Mouse (Mus musculus) hindbrain, postnatal 0 days (tissue): Measurements from ENCODE around the gene Gm15023. TPM values are rescaled to one million over a fixed set of nuclear protein-coding genes. Genes with fewer than 3 reads are reported as not detected.
A peak's percentile ranks its signal among the peaks of the same experiment; 100 is the strongest.
"Not testable (repeated sequence)": the region's sequence is repeated elsewhere in the genome, so short reads cannot be mapped to it uniquely, and the experiment has no call there.

Source experiments
- ATAC-seq: fragments of 200-750 bp; cut with Nextera tagmentation; 2 replicates; pipeline ENCODE4 v1.8.0; 2017; ENCODE audit warnings: mild to moderate bottlenecking, moderate TSS enrichment, moderate library complexity
- DNase-seq: peaks from one replicate; pipeline ENCODE4 v3.0.0-alpha.2; 2015; ENCODE audit warnings: low spot score
- H3K27ac ChIP-seq: fragments of 300-500 bp; sonication (generic); 2 replicates; pipeline ENCODE4 v1.5.1; 2014; ENCODE audit warnings: mild to moderate bottlenecking
- H3K27me3 ChIP-seq: fragments of 300-500 bp; sonication (generic); 2 replicates; pipeline ENCODE4 v1.6.1; 2014; ENCODE audit warnings: low read length, mixed read lengths; ENCODE audit not compliant: insufficient read depth
- H3K36me3 ChIP-seq: fragments of 300-500 bp; sonication (generic); 2 replicates; pipeline ENCODE4 v1.6.1; 2014; ENCODE audit warnings: low read length, mixed read lengths; ENCODE audit not compliant: insufficient read depth
- H3K4me1 ChIP-seq: fragments of 300-500 bp; sonication (generic); 2 replicates; pipeline ENCODE4 v1.6.1; 2014; ENCODE audit warnings: antibody characterized with exemption, low read length, mixed read lengths; ENCODE audit not compliant: insufficient read depth
- H3K4me2 ChIP-seq: fragments of 300-500 bp; sonication (generic); 2 replicates; pipeline ENCODE4 v1.6.1; 2014; ENCODE audit warnings: low read depth, mild to moderate bottlenecking, low read length, moderate library complexity, mixed read lengths
- H3K4me3 ChIP-seq: fragments of 300-500 bp; sonication (generic); 2 replicates; pipeline ENCODE4 v1.5.1; 2014; ENCODE audit warnings: low read length
- H3K9ac ChIP-seq: fragments of 300-500 bp; sonication (generic); replicated peaks from 2 replicates; pipeline ENCODE4 v1.6.1; 2014; ENCODE audit warnings: mild to moderate bottlenecking, low read length, moderate library complexity, mixed read lengths
- H3K9me3 ChIP-seq: fragments of 300-500 bp; sonication (generic); 2 replicates; pipeline ENCODE4 v1.6.1; 2016; ENCODE audit warnings: low read length, mixed read lengths
- CTCF ChIP-seq: IDR thresholded peaks from 2 replicates; pipeline ENCODE4 v1.5.1; 2016; ENCODE audit warnings: antibody characterized with exemption, control low read depth, low read depth
- WGBS: fragments of 180-500 bp; shearing (Covaris S2); extraction: QIAGEN DNeasy Blood & Tissue Kit; methylation state at CpG from one replicate; pipeline ENCODE4 v1.1.7; 2014; 5-methylcytosine and 5-hydroxymethylcytosine counted together
- polyA plus RNA-seq: library from polyadenylated mRNA; unstranded; fragments of >200 nt; fragmentation: Nextera tagmentation; extraction: Ambion mirVana; gene quantifications from 2 replicates; pipeline ENCODE4 v1.2.1, GENCODE M21; 2015
- total RNA-seq: library from RNA; depleted of rRNA; stranded (reverse); fragments of >200 nt; gene quantifications from 2 replicates; pipeline ENCODE4 v1.2.3, GENCODE M21; 2014; rRNA removed

Gene Gm15023
- total RNA-seq (not detected in 2 replicates), polyA plus RNA-seq (not detected in 2 replicates)

DNA sequence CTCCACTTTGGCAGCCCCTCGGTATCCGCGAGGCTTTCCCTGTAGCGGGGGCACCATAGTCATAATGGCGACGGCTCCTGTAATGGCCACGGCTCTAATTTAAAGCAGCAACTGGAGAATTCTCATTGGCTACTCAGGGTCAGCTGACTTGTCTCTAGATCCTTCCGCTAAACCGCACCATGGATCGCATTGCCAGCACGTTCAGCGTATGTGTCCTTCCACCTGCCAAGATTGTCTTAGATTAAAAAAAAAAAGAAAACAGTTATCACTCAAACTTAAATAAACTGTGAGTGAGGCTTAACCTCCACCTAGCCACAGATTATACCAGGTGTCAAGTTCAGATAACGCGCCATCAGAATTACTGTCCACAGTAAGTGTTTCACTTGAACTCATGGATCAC is at the start of gene Gm15023:
Gm15023 (minus strand) TSS at position 101 of the 400 bp plus-strand sequence.
- not testable (repeated sequence) for DNase-seq, H3K4me3 ChIP-seq, H3K27ac ChIP-seq, H3K36me3 ChIP-seq, ATAC-seq, H3K27me3 ChIP-seq, H3K9ac ChIP-seq, H3K4me1 ChIP-seq, H3K9me3 ChIP-seq, H3K4me2 ChIP-seq
- WGBS = 92% methylated on average over 4 of the region's 14 CpGs

DNA sequence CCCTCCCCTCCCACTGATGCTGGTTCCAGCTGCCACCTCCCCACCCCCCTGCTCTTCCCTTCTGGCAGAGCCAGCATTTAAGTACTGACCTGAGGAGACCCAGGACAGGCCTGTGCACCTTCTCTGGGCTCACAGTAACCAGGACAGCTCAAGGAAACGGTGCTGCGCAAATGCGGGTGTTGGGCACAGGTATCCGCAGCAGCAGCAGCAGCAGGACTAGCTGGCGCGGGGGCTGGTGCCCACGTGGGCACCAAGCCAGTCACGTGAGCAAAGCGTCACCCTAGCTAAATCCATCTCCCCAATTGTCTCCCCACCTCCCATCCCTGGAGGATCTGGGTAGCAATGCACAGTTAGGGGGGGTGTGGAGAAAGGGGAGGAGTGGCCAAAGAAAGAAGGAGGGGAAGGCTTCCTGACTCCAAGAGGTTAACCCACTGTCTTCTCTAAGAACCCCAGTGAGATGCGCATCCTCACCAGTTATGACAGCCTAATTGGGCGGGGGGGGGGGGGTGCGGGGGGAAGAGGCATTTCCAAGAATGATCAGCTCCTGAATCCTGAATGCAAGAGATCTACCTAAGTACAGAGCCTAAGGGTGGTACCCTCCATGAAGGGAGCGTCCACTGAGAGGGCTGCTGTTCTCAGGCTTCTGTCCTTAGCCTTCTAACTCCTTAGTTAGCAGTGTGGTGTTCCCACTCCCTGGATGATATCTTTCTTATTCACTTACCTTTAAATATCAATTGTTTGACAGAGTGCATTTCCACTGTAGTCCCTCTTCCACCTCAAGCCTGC is 33.2 kb upstream of the Gm15023 start, which contains the start of gene Tceal6:
Tceal6 (minus strand) TSS at position 252 of the 786 bp plus-strand sequence.
- H3K27me3 ChIP-seq = no peaks in the 10 kb centered on the region
- H3K9ac ChIP-seq = peak within 1 kb of the TSS; percentile 52
- ATAC-seq = peak; percentile 96
- no peak within 1 kb of the TSS for H3K27ac ChIP-seq
- no peak for TF ChIP-seq CTCF
- H3K36me3 ChIP-seq = no peaks in the 10 kb centered on the region
- peak; percentile 74 for DNase-seq
- H3K4me3 ChIP-seq = peak within 1 kb of the TSS; percentile 41
- H3K4me2 ChIP-seq = peak within 1 kb of the TSS; percentile 58
- 24% methylated on average over 12 of the region's 13 CpGs for WGBS
- H3K9me3 ChIP-seq = no peaks in the 10 kb centered on the region
- no peaks in the 10 kb centered on the region for H3K4me1 ChIP-seq

DNA sequence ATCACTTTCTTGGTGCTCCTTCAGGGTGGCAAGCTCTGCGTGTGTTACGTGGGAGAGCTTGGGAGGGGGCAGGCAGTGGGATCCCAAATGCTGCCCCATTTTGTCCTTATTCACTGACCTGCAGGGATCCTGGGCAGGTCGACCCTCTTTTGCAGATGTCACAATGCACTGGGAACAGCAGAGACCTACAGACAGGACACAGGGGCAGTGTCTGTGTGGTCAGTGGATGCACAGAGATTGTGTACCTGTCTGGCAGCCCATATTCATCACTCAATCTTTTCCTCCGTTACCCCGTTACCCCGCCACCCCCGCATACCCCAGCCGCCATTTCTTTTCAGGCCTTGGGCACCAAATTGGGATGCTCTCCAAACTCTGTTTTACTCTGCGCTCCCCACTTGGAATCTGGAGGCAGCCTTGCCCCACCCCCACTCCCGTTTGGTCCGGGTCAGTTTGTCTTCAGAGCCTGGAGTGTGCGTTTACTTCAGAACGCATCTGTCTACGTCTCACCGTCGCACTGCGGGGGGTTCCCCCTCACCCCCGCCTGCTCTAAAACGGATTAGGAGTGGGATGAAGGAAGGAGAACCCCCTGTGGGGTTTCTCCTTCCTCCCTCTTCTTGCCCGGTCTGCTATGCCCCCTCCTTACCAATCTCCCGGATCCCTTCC is 32.5 kb upstream of the Gm15023 start:
- 41% methylated on average over 21 of the region's 21 CpGs for WGBS
- not testable (repeated sequence) for H3K36me3 ChIP-seq, H3K9me3 ChIP-seq, H3K27me3 ChIP-seq, H3K27ac ChIP-seq, H3K4me1 ChIP-seq
- peak; percentile 9 for DNase-seq
- ATAC-seq = peak; percentile 75
- H3K4me3 ChIP-seq = peak overlapping the region; percentile 41
- H3K4me2 ChIP-seq = peak overlapping the region; percentile 58
- H3K9ac ChIP-seq = peak overlapping the region; percentile 52

DNA sequence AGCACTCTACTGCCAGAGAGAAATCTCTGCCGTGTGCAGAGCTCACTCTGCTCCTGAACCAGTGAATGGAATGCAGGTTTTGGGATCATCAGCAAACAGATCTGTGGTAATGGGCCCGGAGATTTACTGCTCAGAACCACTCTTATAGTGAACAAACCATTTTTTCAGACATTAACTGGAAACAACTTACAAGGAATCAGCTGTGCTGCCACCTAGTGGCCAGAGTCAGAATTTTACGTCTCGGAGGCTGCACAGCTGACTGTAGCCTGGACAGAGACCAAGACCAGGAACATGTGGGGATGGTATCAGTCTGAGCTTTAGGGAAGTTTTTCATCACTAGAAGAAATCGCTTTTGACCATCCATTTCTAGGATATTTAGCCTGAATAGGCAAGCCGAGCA is 12.5 kb upstream of the Gm15023 start:
- not testable (repeated sequence) for ATAC-seq, DNase-seq, H3K4me1 ChIP-seq, H3K27me3 ChIP-seq, H3K36me3 ChIP-seq, H3K4me2 ChIP-seq, H3K9me3 ChIP-seq, H3K4me3 ChIP-seq, H3K9ac ChIP-seq, H3K27ac ChIP-seq
- no CpG with 5 or more reads among the region's 6 CpGs for WGBS

DNA sequence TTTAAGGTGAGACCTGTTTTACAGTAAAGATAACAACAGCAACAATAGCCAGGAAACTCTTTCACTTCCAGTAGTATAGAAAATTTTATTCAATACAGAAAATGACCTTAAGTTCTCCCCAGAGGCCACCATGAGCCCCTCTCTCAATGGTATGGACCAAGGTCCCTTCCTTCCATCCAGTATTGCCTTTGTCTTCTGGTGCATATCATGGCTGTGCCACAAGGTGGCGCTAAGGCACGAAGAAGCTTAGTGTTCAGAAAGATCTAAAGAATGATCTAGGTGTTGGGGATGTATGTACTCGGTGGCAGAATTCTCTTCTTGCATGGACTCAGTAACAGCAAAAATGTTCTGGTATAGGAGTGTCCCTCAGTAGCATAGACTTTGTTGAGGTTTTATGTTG is 11.2 kb upstream of the Gm15023 start:
- ATAC-seq, H3K4me2 ChIP-seq, H3K27ac ChIP-seq, H3K27me3 ChIP-seq, H3K9me3 ChIP-seq, H3K9ac ChIP-seq, H3K36me3 ChIP-seq, H3K4me3 ChIP-seq, DNase-seq, H3K4me1 ChIP-seq: not testable (repeated sequence)
- no CpG with 5 or more reads among the region's 3 CpGs for whole genome bisulfite sequencing

Other genes with a start within 250 kb of the Gm15023 start
- 0.42 TPM in 1 of 2 replicates, not detected in the other for gene Nxf2, start 212.9 kb downstream of the Gm15023 start, total RNA-seq
- gene Nxf2, start 212.9 kb downstream of the Gm15023 start, polyA plus RNA-seq = 0.34 and 0.39 TPM in 2 replicates
- gene Zmat1, start 168.4 kb downstream of the Gm15023 start, total RNA-seq = 0.89 and 2.8 TPM in 2 replicates
- 7.4 and 8.9 TPM in 2 replicates for gene Zmat1, start 168.4 kb downstream of the Gm15023 start, polyA plus RNA-seq
- 7.0 and 8.8 TPM in 2 replicates for gene Tceal6, start 33.1 kb upstream of the Gm15023 start, total RNA-seq
- gene Tceal6, start 33.1 kb upstream of the Gm15023 start, polyA plus RNA-seq = 51.2 and 53.4 TPM in 2 replicates
- gene Pramel3, start 124.7 kb upstream of the Gm15023 start, total RNA-seq = not detected in 2 replicates
- not detected in 2 replicates for gene Pramel3, start 124.7 kb upstream of the Gm15023 start, polyA plus RNA-seq
- gene Gm5128, start 195.7 kb upstream of the Gm15023 start, total RNA-seq = not detected in 2 replicates
- gene Gm5128, start 195.7 kb upstream of the Gm15023 start, polyA plus RNA-seq = 0.09 TPM in 1 of 2 replicates, not detected in the other